Mouse (Mus musculus): ENCODE data around the gene H2-M3. TPM values are rescaled to one million over a fixed set of nuclear protein-coding genes. Genes with fewer than 3 reads are reported as not detected.

H2-M3 gene
- polyA plus RNA-seq, 1 experiment, result 4.3 TPM

DNA sequence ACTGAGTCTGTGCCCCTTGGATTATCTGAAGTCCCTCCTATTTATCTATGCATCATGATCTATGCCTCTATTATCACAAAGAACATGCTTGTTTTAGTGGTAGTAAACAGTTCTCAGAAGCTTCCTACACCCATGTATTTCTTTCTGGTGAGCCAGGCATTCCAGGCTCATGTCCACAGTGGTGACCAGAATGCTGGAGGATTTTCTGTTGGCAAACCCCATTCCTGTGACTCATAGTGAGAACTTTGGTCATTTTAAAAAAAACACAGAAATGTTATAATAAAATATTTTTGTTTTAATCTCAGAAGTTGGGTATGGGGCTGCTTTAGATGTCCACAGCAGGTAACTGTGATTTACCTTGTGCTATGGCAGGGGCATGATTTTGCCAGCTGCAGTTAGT, 20.6 kb upstream of the H2-M3 start:
- no peaks in the 10 kb centered on the region for H3K79me2 ChIP-seq (ENCODE audit: control insufficient read depth, insufficient read depth)
- no peak overlapping the region for H3K4me2 ChIP-seq (ENCODE audit: low read depth)
- H3K4me3 ChIP-seq, result no peak overlapping the region
- no peak overlapping the region for H3ac ChIP-seq (ENCODE audit: control insufficient read depth, insufficient read length)
- no peaks in the 10 kb centered on the region for H3K36me3 ChIP-seq (ENCODE audit: control insufficient read depth, insufficient read depth)
- no peaks in the 10 kb centered on the region for H3K27me3 ChIP-seq (ENCODE audit: control insufficient read depth, insufficient read depth, insufficient read length)
- TF ChIP-seq POLR2A (IDR thresholded peaks at IDR 0.05; ENCODE audit: insufficient read length, low read depth), result no peak
- no peak for TF ChIP-seq SRF (IDR thresholded peaks at IDR 0.05; ENCODE audit: control insufficient read depth, insufficient read length, low read depth)
- TF ChIP-seq REST (IDR thresholded peaks at IDR 0.05; ENCODE audit: insufficient read depth, insufficient read length), result no peak
- no peak for TF ChIP-seq TCF12 (IDR thresholded peaks at IDR 0.05; ENCODE audit: insufficient read depth, poor library complexity, severe bottlenecking)
- TF ChIP-seq POLR2AphosphoS2 (IDR thresholded peaks at IDR 0.05; ENCODE audit: insufficient read length, low read depth), result no peak
- TF ChIP-seq USF1 (IDR thresholded peaks at IDR 0.05; ENCODE audit: low read depth), result no peak
- no peak for TF ChIP-seq MAX (IDR thresholded peaks at IDR 0.05; ENCODE audit: low read depth)
- no peak for TF ChIP-seq E2F4 (IDR thresholded peaks at IDR 0.05; ENCODE audit: insufficient read depth)
- TF ChIP-seq CEBPB (IDR thresholded peaks at IDR 0.05; ENCODE audit: insufficient read depth, poor library complexity, severe bottlenecking), result no peak
- no peak for TF ChIP-seq MYOG (IDR thresholded peaks at IDR 0.05; ENCODE audit: control insufficient read depth in 1 of 3, insufficient read depth in 1 of 3, insufficient read length in 2 of 3, low read depth in 2 of 3)

DNA sequence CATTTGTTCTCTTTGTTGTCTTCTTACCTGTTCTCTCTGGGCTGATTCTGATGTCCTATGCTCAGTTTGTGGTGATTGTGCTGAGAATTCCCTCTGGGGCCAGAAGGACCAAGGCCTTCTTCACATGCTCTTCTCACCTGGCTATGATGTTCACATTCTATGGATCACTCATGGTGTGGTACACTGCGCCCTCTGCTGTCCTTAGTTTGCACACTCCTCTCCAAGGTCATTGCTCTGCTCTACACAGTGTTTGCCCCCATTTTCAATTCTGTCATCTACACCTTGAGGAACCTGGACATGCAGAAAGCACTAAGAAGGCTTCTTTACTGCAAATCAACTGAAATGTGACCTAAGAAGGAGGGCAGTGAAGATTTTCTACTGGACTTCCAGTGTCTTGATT, 19.5 kb upstream of the H2-M3 start:
- no peaks in the 10 kb centered on the region for H3K36me3 ChIP-seq (ENCODE audit: control insufficient read depth, insufficient read depth)
- no peaks in the 10 kb centered on the region for H3K27me3 ChIP-seq (ENCODE audit: control insufficient read depth, insufficient read depth, insufficient read length)
- no peak overlapping the region for H3K4me3 ChIP-seq
- no peak overlapping the region for H3K4me2 ChIP-seq (ENCODE audit: low read depth)
- H3K79me2 ChIP-seq (ENCODE audit: control insufficient read depth, insufficient read depth), result no peaks in the 10 kb centered on the region
- no peak overlapping the region for H3ac ChIP-seq (ENCODE audit: control insufficient read depth, insufficient read length)
- TF ChIP-seq POLR2A (IDR thresholded peaks at IDR 0.05; ENCODE audit: insufficient read length, low read depth), result no peak
- TF ChIP-seq TCF12 (IDR thresholded peaks at IDR 0.05; ENCODE audit: insufficient read depth, poor library complexity, severe bottlenecking), result no peak
- no peak for TF ChIP-seq MYOG (IDR thresholded peaks at IDR 0.05; ENCODE audit: control insufficient read depth in 1 of 3, insufficient read depth in 1 of 3, insufficient read length in 2 of 3, low read depth in 2 of 3)

DNA sequence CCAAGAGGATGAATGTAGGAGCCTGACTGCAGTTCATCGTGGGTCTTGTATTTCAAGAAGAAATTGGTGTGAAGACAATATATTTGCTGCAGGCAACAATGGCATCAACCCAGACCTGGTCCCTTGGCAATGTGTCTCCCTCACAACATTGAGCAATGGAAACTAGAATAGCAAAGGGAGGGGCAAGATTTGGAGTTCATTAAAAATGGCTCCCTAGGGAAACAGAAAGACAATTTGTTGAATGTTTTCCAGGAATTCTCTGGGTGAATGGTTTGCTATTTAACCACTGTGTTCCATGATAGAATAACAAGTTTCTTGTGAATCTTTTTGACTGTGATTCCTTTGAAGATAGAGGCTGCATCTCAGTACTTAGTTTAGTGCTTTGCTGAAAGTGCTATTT, 6.4 kb upstream of the H2-M3 start, which contains the start of gene Olfr98:
Gene Olfr98 (minus strand): TSS at position 124 of the 400 bp plus-strand sequence.
- no peak within 1 kb of the TSS for H3ac ChIP-seq (ENCODE audit: control insufficient read depth, insufficient read length)
- H3K79me2 ChIP-seq (ENCODE audit: control insufficient read depth, insufficient read depth), result no peaks in the 10 kb centered on the region
- H3K4me2 ChIP-seq (ENCODE audit: low read depth), result no peak within 1 kb of the TSS
- H3K4me3 ChIP-seq, result no peak within 1 kb of the TSS
- TF ChIP-seq REST (IDR thresholded peaks at IDR 0.05; ENCODE audit: insufficient read depth, insufficient read length) (no peak), POLR2AphosphoS2 (IDR thresholded peaks at IDR 0.05; ENCODE audit: insufficient read length, low read depth) (no peak), SRF (IDR thresholded peaks at IDR 0.05; ENCODE audit: control insufficient read depth, insufficient read length, low read depth) (no peak), POLR2A (IDR thresholded peaks at IDR 0.05; ENCODE audit: insufficient read length, low read depth) (no peak), TCF12 (IDR thresholded peaks at IDR 0.05; ENCODE audit: insufficient read depth, poor library complexity, severe bottlenecking) (no peak), MAX (IDR thresholded peaks at IDR 0.05; ENCODE audit: low read depth) (no peak), MYOD1 (IDR thresholded peaks at IDR 0.05; ENCODE audit: control insufficient read depth in 1 of 3, insufficient read length in 2 of 3, low read depth in 2 of 3) (no peak), TCF3 (IDR thresholded peaks at IDR 0.05; ENCODE audit: insufficient read length, low read depth) (no peak)
- H3K36me3 ChIP-seq (ENCODE audit: control insufficient read depth, insufficient read depth), result no peaks in the 10 kb centered on the region
- no peaks in the 10 kb centered on the region for H3K27me3 ChIP-seq (ENCODE audit: control insufficient read depth, insufficient read depth, insufficient read length)

DNA sequence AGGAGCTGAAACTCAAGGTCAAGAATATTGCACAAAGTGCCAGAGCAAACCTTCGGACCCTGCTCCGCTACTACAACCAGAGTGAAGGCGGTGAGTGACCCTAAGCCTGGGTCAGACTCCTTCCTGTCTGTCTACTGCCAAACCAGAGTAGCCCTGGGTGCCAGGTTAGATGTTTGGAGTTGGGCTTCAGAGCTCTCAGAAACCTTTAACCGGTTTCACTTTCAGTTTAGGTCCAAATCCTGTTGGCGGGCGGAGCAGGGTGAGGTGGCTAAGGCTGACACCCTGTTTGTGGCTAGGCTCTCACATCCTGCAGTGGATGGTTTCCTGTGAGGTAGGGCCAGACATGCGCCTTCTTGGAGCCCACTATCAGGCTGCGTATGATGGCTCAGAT, 677 bp downstream of the H2-M3 start:
- no peaks in the 10 kb centered on the region for H3K36me3 ChIP-seq (ENCODE audit: control insufficient read depth, insufficient read depth)
- H3ac ChIP-seq (ENCODE audit: control insufficient read depth, insufficient read length), result no peak overlapping the region
- no peak for TF ChIP-seq E2F4 (IDR thresholded peaks at IDR 0.05; ENCODE audit: insufficient read depth)
- no peak for TF ChIP-seq TCF3 (IDR thresholded peaks at IDR 0.05; ENCODE audit: insufficient read length, low read depth)
- TF ChIP-seq USF1 (IDR thresholded peaks at IDR 0.05; ENCODE audit: low read depth), result no peak
- no peak for TF ChIP-seq MYOD1 (IDR thresholded peaks at IDR 0.05; ENCODE audit: control insufficient read depth in 1 of 3, insufficient read length in 2 of 3, low read depth in 2 of 3)
- TF ChIP-seq POLR2AphosphoS2 (IDR thresholded peaks at IDR 0.05; ENCODE audit: insufficient read length, low read depth), result no peak
- no peak for TF ChIP-seq REST (IDR thresholded peaks at IDR 0.05; ENCODE audit: insufficient read depth, insufficient read length)
- no peak for TF ChIP-seq MYOG (IDR thresholded peaks at IDR 0.05; ENCODE audit: control insufficient read depth in 1 of 3, insufficient read depth in 1 of 3, insufficient read length in 2 of 3, low read depth in 2 of 3)
- H3K4me2 ChIP-seq (ENCODE audit: low read depth), result peak overlapping the region; percentile 79
- no peaks in the 10 kb centered on the region for H3K79me2 ChIP-seq (ENCODE audit: control insufficient read depth, insufficient read depth)
- no peaks in the 10 kb centered on the region for H3K27me3 ChIP-seq (ENCODE audit: control insufficient read depth, insufficient read depth, insufficient read length)
- H3K4me3 ChIP-seq, result peak overlapping the region; percentile 37

DNA sequence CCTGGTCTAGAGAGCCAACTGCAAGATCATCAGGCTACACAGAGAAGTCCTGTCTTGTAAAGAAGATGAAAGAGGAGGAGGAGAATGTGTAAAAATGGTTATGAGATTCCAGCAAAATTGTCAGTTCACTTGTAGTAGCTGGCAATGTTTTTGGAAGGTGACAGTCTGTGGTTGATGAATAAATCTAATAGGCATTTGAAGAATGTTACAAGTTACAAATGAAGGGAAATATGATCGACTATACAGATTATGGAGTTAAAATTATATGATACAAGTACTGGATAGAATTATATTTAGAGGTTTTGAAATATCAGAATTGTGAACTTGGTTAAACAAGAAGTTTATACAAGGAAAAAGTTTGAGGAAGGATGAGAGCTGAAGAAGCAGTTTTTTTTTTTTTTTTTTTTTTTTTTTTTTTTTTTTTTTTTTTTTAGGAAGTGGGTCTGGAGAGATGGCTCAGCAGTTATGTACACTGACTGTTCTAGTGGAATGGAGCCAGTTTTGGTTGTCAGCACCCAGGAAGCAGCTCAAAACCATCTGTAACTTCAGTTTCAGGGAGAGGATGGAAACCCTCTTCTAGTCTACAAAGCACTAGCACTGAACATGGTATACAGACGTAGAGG, 5.7 kb downstream of the H2-M3 start:
- TF ChIP-seq TCF3 (IDR thresholded peaks at IDR 0.05; ENCODE audit: insufficient read length, low read depth) (no peak), POLR2AphosphoS2 (IDR thresholded peaks at IDR 0.05; ENCODE audit: insufficient read length, low read depth) (no peak), SRF (IDR thresholded peaks at IDR 0.05; ENCODE audit: control insufficient read depth, insufficient read length, low read depth) (no peak), E2F4 (IDR thresholded peaks at IDR 0.05; ENCODE audit: insufficient read depth) (no peak), MYOD1 (IDR thresholded peaks at IDR 0.05; ENCODE audit: control insufficient read depth in 1 of 3, insufficient read length in 2 of 3, low read depth in 2 of 3) (no peak), CEBPB (IDR thresholded peaks at IDR 0.05; ENCODE audit: insufficient read depth, poor library complexity, severe bottlenecking) (no peak), MYOG (IDR thresholded peaks at IDR 0.05; ENCODE audit: control insufficient read depth in 1 of 3, insufficient read depth in 1 of 3, insufficient read length in 2 of 3, low read depth in 2 of 3) (no peak), POLR2A (IDR thresholded peaks at IDR 0.05; ENCODE audit: insufficient read length, low read depth) (no peak), USF1 (IDR thresholded peaks at IDR 0.05; ENCODE audit: low read depth) (no peak), MAX (IDR thresholded peaks at IDR 0.05; ENCODE audit: low read depth) (no peak)
- Histone ChIP-seq H3K27me3 (ENCODE audit: control insufficient read depth, insufficient read depth, insufficient read length) (no peaks in the 10 kb centered on the region), H3K4me3 (no peak overlapping the region), H3K36me3 (ENCODE audit: control insufficient read depth, insufficient read depth) (no peaks in the 10 kb centered on the region), H3K79me2 (ENCODE audit: control insufficient read depth, insufficient read depth) (no peaks in the 10 kb centered on the region), H3ac (ENCODE audit: control insufficient read depth, insufficient read length) (no peak overlapping the region), H3K4me2 (ENCODE audit: low read depth) (no peak overlapping the region)

Measured in myocyte (in vitro differentiated cells).